Mouse (Mus musculus) brain, embryonic 14.5 days (tissue): ENCODE measurements around the gene Zfp764.

Experiments used
- CTCF ChIP-seq: fragments of 200-500 bp; IDR thresholded peaks from 2 replicates; pipeline ENCODE4 v1.5.1; 2012; ENCODE audit warnings: inconsistent platforms, mild to moderate bottlenecking, moderate library complexity, borderline replicate concordance; ENCODE audit not compliant: insufficient read depth, insufficient read length; ENCODE audit errors: extremely low read depth
- POLR2A ChIP-seq: fragments of 200-500 bp; IDR thresholded peaks from 2 replicates; pipeline ENCODE4 v1.6.1; 2012; ENCODE audit warnings: mild to moderate bottlenecking, inconsistent platforms, borderline replicate concordance; ENCODE audit not compliant: poor library complexity, insufficient read depth, insufficient read length, severe bottlenecking; ENCODE audit errors: extremely low read depth

- TF ChIP-seq CTCF = no peak
- no peak for TF ChIP-seq POLR2A
Observed at GRCm38 (mm10) chr7:127454905-127455304, 48.3 kb upstream of the Zfp764 start.
